Mouse (Mus musculus): ENCODE data around the gene Mbl1. TPM values are rescaled to one million over a fixed set of nuclear protein-coding genes. Genes with fewer than 3 reads are reported as not detected.

Mbl1 gene
- total RNA-seq, 2 experiments from 2014 or later, result not detected

GRCm38 (mm10) chr14:41185059-41185821 is 34.0 kb downstream of the Mbl1 start, which contains the start of gene Sftpd:
Gene Sftpd, minus strand, starts transcription at chr14:41185149.
- intact Hi-C loops (cut with DNase I), result loop anchor here (2.0 kb wide), 1 partner anchor 14 kb away; no protein-coding TSS in a partner anchor
- no peak for DNase-seq

GRCm38 (mm10) chr14:41189496-41189895 is 38.2 kb downstream of the Mbl1 start:
- no peak for DNase-seq
- intact Hi-C loops (cut with DNase I), result no loop called here

- no peak for DNase-seq
- intact Hi-C loops (cut with DNase I), result no loop called here
Observed at GRCm38 (mm10) chr14:41198037-41198730, 46.9 kb downstream of the Mbl1 start.

Other genes starting within 250 kb of the Mbl1 start
- gene Tspan14, start 184.7 kb upstream of the Mbl1 start, total RNA-seq (2021), result 10 to 100 TPM; 81.9 to 86.2 TPM
- gene Fam213a, start 137.7 kb upstream of the Mbl1 start, total RNA-seq (2021), result 100 to 1,000 TPM in 1 of 2 experiments, 10 to 100 TPM in 1; 88.0 to 105 TPM
- 1 to 10 TPM in 1 of 2 experiments, under 1 TPM in 1; 0.60 to 1.1 TPM for gene Dydc2, start 82.2 kb upstream of the Mbl1 start, total RNA-seq (2021)
- gene Dydc1, start 78.5 kb upstream of the Mbl1 start, total RNA-seq (2021), result not detected
- not detected for gene Mat1a, start 46.4 kb upstream of the Mbl1 start, total RNA-seq (2021)
- not detected for gene Sftpa1, start 19.7 kb upstream of the Mbl1 start, total RNA-seq (2021)
- not detected for gene Sftpd, start 33.7 kb downstream of the Mbl1 start, total RNA-seq (2021)
- gene Gm2832, start 127.3 kb downstream of the Mbl1 start, total RNA-seq (2021), result under 1 TPM; 0.42 to 0.66 TPM
- not detected for gene Gm5798, start 197.2 kb downstream of the Mbl1 start, total RNA-seq (2021)
- gene Gm7945, start 234.9 kb downstream of the Mbl1 start, total RNA-seq (2021), result not detected